ENCODE assay signal across 12 mouse cellular contexts in the genomic region with DNA sequence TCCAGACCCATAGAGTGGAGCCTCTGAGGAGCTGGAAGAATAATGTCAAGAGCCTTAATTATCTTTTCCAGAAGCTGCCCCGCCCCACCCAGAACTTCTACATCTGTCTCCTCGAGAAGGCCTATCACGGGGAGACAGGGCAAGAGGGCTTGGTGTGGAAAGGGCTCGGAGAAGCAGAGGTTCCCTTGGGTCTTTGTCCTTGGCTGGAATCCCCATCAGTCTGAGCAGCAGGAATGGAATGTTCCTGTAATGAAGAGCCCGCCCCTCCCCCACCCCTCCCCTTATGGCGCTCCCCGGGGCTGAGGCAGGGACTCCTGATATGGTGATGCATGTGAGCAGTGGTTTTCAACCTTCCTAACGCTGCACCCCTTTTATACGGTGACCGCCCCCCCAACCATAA. TPM values are rescaled to one million over a fixed set of nuclear protein-coding genes. Genes with fewer than 3 reads are reported as not detected.
DNase-seq lines count a peak whose midpoint lies in the region; ATAC-seq and TF ChIP-seq lines count a peak whose summit lies in the region.
"Had no signal": no experiment of that assay in that cellular context is flagged by ENCODE, and none has a peak within 500 bp of the region (broad histone marks: within the 10 kb centered on the region; RNA-seq: fewer than 3 reads in every experiment).

No protein-coding gene starts in this region.

- no peaks in the 10 kb centered on the region for H3K36me3 ChIP-seq in kidney, embryonic 16.5 days (ENCODE audit: insufficient read depth, low read length)
- H3K36me3 ChIP-seq in heart, embryonic 10.5 days = no peaks in the 10 kb centered on the region
- H3K36me3 ChIP-seq in hindbrain, postnatal 0 days (ENCODE audit: insufficient read depth, low read length) = no peaks in the 10 kb centered on the region
- H3K36me3 ChIP-seq: embryonic facial prominence, embryonic 13.5 days; lung, embryonic 15.5 days had no signal

- no peak for TF ChIP-seq CTCF in hindbrain, postnatal 0 days (IDR thresholded peaks at IDR 0.05; ENCODE audit: low read depth)

- no peak overlapping the region for H3K9ac ChIP-seq in kidney, embryonic 16.5 days (replicated peaks; ENCODE audit: low read length)
- no peak overlapping the region for H3K9ac ChIP-seq in hindbrain, postnatal 0 days (replicated peaks; ENCODE audit: low read length)
- H3K9ac ChIP-seq: embryonic facial prominence, embryonic 13.5 days; lung, embryonic 15.5 days had no signal

- H3K27me3 ChIP-seq in kidney, embryonic 16.5 days (ENCODE audit: insufficient read depth, low read length) = peaks cover 21% of the 10 kb centered on the region
- peaks cover 24% of the 10 kb centered on the region for H3K27me3 ChIP-seq in heart, embryonic 10.5 days (ENCODE audit: insufficient read depth, poor library complexity, severe bottlenecking)
- H3K27me3 ChIP-seq in hindbrain, postnatal 0 days (ENCODE audit: insufficient read depth, low read length) = no peaks in the 10 kb centered on the region

- no peak overlapping the region for H3K4me2 ChIP-seq in kidney, embryonic 16.5 days (replicated peaks; ENCODE audit: low read depth, low read length)
- H3K4me2 ChIP-seq in hindbrain, postnatal 0 days (ENCODE audit: low read depth, low read length) = no peak overlapping the region
- H3K4me2 ChIP-seq: embryonic facial prominence, embryonic 13.5 days; lung, embryonic 15.5 days had no signal

- 0 out of 2 replicates have a peak, but pooled peaks have one; percentile 14 for ATAC-seq in kidney, embryonic 16.5 days (ENCODE audit: low FRiP score, low TSS enrichment)
- ATAC-seq in hindbrain, postnatal 0 days = no peak

- 33% methylated on average over 10 of the region's 10 CpGs for WGBS in kidney, embryonic 16.5 days
- WGBS in heart, embryonic 10.5 days = 26% methylated on average over 10 of the region's 10 CpGs
- 38% methylated on average over 10 of the region's 10 CpGs for WGBS in hindbrain, postnatal 0 days

- no peaks in the 10 kb centered on the region for H3K9me3 ChIP-seq in kidney, embryonic 16.5 days (ENCODE audit: low read length)
- H3K9me3 ChIP-seq in heart, embryonic 10.5 days = no peaks in the 10 kb centered on the region
- H3K9me3 ChIP-seq in hindbrain, postnatal 0 days (ENCODE audit: low read length) = no peaks in the 10 kb centered on the region
- H3K9me3 ChIP-seq: embryonic facial prominence, embryonic 13.5 days; lung, embryonic 15.5 days had no signal

- no peak overlapping the region for H3K4me3 ChIP-seq in kidney, embryonic 16.5 days (ENCODE audit: low read length)
- H3K4me3 ChIP-seq in heart, embryonic 10.5 days = 0 out of 2 replicates have a peak overlapping the region, but pooled peaks have one; percentile 5
- H3K4me3 ChIP-seq in hindbrain, postnatal 0 days (ENCODE audit: low read length) = no peak overlapping the region
- H3K4me3 ChIP-seq: embryonic facial prominence, embryonic 13.5 days; lung, embryonic 15.5 days had no signal

- no peak for DNase-seq in kidney, adult 8-10 months
- peak; percentile 46 for DNase-seq in c-Kit-positive CD71-positive TER-119-negative erythroid progenitor cells, embryonic 14.5 days (ENCODE audit: low read depth)
- no peak for DNase-seq in heart, embryonic 10.5 days (ENCODE audit: low spot score)
- peak; percentile 45 for DNase-seq in lung, postnatal 25 days (ENCODE audit: low spot score)
- no peak for DNase-seq in thymus, postnatal 10 days (ENCODE audit: low spot score in 2 of 2)
- no peak for DNase-seq in hindbrain, postnatal 0 days (ENCODE audit: low spot score)
- DNase-seq in right cerebral cortex, adult 18-20 months = no peak
- DNase-seq: thymus, postnatal 36 days had no signal

- peaks cover 16% of the 10 kb centered on the region for H3K4me1 ChIP-seq in kidney, embryonic 16.5 days (ENCODE audit: insufficient read depth, low read length)
- peaks cover 43% of the 10 kb centered on the region for H3K4me1 ChIP-seq in heart, embryonic 10.5 days
- 0 out of 2 replicates have a peak, but pooled peaks cover 3% of the 10 kb centered on the region for H3K4me1 ChIP-seq in hindbrain, postnatal 0 days (ENCODE audit: insufficient read depth, low read length)

- H3K27ac ChIP-seq in kidney, embryonic 16.5 days (ENCODE audit: low read length) = no peak overlapping the region
- H3K27ac ChIP-seq in heart, embryonic 10.5 days = peak overlapping the region; percentile 85
- H3K27ac ChIP-seq in hindbrain, postnatal 0 days = no peak overlapping the region
- H3K27ac ChIP-seq: embryonic facial prominence, embryonic 13.5 days; lung, embryonic 15.5 days had no signal

RNA-seq across cellular contexts. Expression of gene Trnp1, which starts 6.5 kb away (rescaled TPM):
- 0.41 and 0.75 TPM in 2 replicates for polyA plus RNA-seq in kidney, embryonic 16.5 days (2015; fragmentation: Nextera tagmentation; extraction: Ambion mirVana)
- polyA plus RNA-seq in heart, embryonic 10.5 days (2016; fragmentation: Nextera tagmentation; extraction: Ambion mirVana) = 0.60 and 0.96 TPM in 2 replicates
- total RNA-seq in hindbrain, postnatal 0 days (2014; rRNA removed) = 48.1 and 54.5 TPM in 2 replicates
- 20.9 and 22.0 TPM in 2 replicates for polyA plus RNA-seq in hindbrain, postnatal 0 days (2015; fragmentation: Nextera tagmentation; extraction: Ambion mirVana)
- total RNA-seq: granulocyte monocyte progenitor cell, adult 5-6 weeks had no signal

RNA-seq across cellular contexts. Expression of gene Tent5b, which starts 11.9 kb away (rescaled TPM):
- 1.6 TPM in 2 replicates for polyA plus RNA-seq in kidney, embryonic 16.5 days (2015; fragmentation: Nextera tagmentation; extraction: Ambion mirVana)
- 0.90 and 1.5 TPM in 2 replicates for polyA plus RNA-seq in heart, embryonic 10.5 days (2016; fragmentation: Nextera tagmentation; extraction: Ambion mirVana)
- 1.3 and 3.6 TPM in 2 replicates for total RNA-seq in hindbrain, postnatal 0 days (2014; rRNA removed)
- polyA plus RNA-seq in hindbrain, postnatal 0 days (2015; fragmentation: Nextera tagmentation; extraction: Ambion mirVana) = 0.49 and 0.55 TPM in 2 replicates
- total RNA-seq: granulocyte monocyte progenitor cell, adult 5-6 weeks had no signal

RNA-seq across cellular contexts. Expression of gene Kdf1, which starts 27.0 kb away (rescaled TPM):
- 26.9 and 29.6 TPM in 2 replicates for polyA plus RNA-seq in kidney, embryonic 16.5 days (2015; fragmentation: Nextera tagmentation; extraction: Ambion mirVana)
- polyA plus RNA-seq in heart, embryonic 10.5 days (2016; fragmentation: Nextera tagmentation; extraction: Ambion mirVana) = 1.6 and 4.0 TPM in 2 replicates
- total RNA-seq in hindbrain, postnatal 0 days (2014; rRNA removed) = 0.11 and 0.26 TPM in 2 replicates
- polyA plus RNA-seq in hindbrain, postnatal 0 days (2015; fragmentation: Nextera tagmentation; extraction: Ambion mirVana) = 0.53 and 0.60 TPM in 2 replicates

RNA-seq across cellular contexts. Expression of gene Nudc, which starts 54.0 kb away (rescaled TPM):
- polyA plus RNA-seq in kidney, embryonic 16.5 days (2015; fragmentation: Nextera tagmentation; extraction: Ambion mirVana) = 293 and 321 TPM in 2 replicates
- polyA plus RNA-seq in heart, embryonic 10.5 days (2016; fragmentation: Nextera tagmentation; extraction: Ambion mirVana) = 328 and 420 TPM in 2 replicates
- total RNA-seq in hindbrain, postnatal 0 days (2014; rRNA removed) = 54.1 and 70.4 TPM in 2 replicates
- polyA plus RNA-seq in hindbrain, postnatal 0 days (2015; fragmentation: Nextera tagmentation; extraction: Ambion mirVana) = 265 and 272 TPM in 2 replicates

Comparison
In these comparisons a context has a peak if more than half of its experiments do, and no peak if none do; other contexts are left out.
1. DNase-seq: peak in c-Kit-positive CD71-positive TER-119-negative erythroid progenitor cells, embryonic 14.5 days (single experiment) and lung, postnatal 25 days (single experiment); none in kidney, adult 8-10 months (0 of 2), heart, embryonic 10.5 days (single experiment), thymus, postnatal 10 days (0 of 2), hindbrain, postnatal 0 days (single experiment) and right cerebral cortex, adult 18-20 months (single experiment).
2. RNA of gene Trnp1, which starts 6.5 kb away (polyA plus RNA-seq): 20.9 to 22.0 TPM in hindbrain, postnatal 0 days; 0.41 to 0.75 TPM in kidney, embryonic 16.5 days and 0.60 to 0.96 TPM in heart, embryonic 10.5 days; every median in the first group is over 10 times any median in the second.